Mouse (Mus musculus) T-cell, adult 2 months (primary cell): ENCODE data around the gene Tubgcp5.
"Not testable (repeated sequence)": the region's sequence is repeated elsewhere in the genome, so short reads cannot be mapped to it uniquely, and the experiment has no call there.

Source experiments
- DNase-seq: peaks from one replicate; pipeline ENCODE4 v3.0.0; 2022; ENCODE audit warnings: low spot score

Gene Tubgcp5

DNA sequence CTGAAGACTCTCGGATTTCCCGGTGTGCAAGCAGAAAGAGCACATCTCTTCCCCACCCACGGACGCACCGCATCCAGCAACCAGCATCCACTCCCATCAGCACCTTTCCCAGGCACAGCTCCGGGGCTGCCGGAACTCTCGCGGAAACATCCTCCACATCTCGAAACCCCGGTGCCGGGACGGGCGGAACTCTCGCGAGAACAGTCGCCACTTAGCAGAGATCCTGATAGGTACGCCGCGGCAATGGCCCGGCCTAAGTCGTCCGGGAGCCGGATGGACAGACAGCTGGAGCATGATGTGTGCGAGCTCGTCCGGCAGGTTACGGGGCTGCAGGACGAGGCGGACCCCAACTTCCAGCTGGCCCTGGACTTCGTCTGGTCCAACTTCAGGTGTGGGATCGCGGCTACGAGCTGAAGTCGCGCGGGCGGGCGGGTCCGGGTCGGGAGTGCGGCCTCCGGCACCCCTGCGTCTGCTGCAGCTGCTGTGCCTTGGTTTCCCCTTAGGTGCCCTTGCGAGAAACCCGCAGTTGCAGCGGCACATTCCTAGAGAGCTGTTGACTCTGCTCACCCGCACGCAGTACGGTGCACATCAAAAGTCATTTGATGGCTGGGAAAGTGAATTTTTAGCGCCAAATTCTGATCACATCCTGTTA is at the start of gene Tubgcp5:
Tubgcp5 (plus strand) TSS at position 203 of the 652 bp plus-strand sequence.
- DNase-seq = peak; percentile 96

DNA sequence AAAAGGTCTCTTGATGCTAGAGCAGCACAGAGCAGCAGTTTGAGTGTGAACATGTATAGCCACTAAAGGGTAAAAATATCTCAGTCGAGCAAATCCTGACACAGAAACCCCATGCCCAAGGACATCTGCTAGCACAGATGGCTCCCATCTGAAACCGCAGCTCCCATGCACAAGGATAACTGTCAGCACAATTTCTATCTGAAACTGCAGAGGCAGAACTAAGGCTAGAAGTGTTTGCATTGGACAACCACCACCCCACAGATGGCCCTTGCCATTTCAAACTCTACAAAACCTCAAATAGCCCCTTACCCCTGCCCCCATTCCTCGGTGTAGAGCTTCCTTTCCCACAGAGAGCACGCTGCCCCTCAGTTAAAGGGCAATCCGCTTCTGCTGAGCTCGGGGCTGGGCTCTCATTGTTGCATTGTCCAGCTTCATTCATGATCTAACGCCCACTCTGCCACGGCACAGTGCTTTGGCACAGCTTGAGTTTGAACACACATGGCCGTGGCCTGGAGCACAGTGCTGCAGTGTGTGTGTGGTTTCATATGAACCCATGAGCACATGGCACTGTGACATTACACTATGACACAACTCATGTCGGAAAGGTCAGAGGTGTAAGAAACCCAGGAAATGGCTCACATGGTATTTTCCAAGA is 49.3 kb upstream of the Tubgcp5 start:
- DNase-seq = no peak

DNA sequence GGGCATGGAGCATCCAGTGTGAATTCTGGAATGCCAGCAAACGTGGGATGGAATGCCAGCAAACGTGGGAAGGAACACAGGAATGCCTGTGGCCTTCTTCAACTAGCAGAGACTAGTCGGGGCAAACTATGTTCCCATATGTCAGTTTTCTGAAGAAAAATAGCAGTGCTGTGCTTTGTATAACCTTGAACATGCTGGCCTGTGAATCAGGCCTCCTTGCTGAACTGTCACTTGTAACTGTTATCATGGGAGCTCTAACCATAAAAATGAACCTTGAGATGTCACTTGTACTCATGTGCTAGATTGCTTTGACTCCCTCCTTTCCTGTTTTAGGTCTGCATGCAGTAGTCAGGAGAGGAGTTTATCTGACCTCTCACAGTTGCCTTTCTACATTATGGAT is 43.1 kb upstream of the Tubgcp5 start:
- no peak for DNase-seq

DNA sequence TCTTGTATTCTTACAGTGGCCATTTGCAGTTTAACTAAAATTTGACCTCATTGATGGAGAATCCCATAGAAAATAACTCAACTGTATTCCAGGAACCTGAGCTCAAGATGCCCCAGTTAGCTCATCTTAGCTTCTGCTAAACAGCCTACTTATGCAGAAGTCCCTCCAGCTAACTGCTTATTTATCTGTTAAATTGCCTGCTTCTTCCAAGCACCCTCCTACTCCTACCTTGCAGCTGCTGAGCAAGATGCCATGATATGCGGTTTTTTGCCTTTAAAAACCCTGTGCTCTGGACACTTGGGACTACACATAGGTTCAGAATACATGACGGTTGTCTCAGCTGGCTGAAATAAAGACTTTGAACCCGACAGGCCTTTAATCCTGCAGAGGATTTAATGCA is 34.6 kb upstream of the Tubgcp5 start:
- no peak for DNase-seq

DNA sequence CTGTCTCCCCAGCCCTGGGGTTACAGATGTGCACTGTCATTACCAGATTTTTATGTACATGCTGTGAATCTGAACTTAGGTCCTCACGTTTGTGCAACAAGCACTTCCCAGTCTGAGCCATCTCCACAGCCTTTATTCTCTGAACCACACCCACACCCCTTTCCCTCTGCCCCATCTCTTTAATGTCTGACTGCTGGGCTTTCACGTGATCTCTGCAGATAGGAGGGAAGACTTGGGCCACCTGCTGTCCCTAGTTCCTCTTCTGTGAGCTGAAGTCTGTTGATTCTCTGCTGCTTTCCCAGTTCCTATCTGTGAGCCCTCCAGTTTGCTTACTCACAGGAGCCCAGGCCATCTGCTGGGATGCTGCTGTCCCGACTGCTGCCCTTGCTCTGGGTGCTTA is 26.0 kb upstream of the Tubgcp5 start, which contains the start of gene Siglech:
Siglech (plus strand) TSS at position 253 of the 400 bp plus-strand sequence.
- no peak for DNase-seq

DNA sequence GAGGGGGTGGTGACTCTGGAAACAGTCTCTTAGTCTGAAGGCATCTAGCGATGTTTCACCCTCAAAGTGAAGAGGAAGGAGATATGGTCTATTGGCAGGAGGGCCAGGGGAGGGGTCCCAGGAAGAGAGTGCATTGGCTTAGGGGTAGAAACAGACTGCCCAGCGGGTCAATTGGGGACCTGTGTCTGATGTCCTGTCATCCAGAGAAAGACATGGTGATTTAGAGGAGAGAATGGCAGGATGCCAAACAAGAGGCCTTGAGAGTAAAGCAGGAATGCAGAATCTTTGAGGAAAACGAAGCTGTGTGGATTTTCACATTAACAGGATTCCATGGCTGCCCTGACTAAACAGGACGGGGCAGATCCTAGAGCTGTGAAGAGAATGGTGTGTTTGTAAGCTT is 13.9 kb upstream of the Tubgcp5 start:
- DNase-seq = no peak

DNA sequence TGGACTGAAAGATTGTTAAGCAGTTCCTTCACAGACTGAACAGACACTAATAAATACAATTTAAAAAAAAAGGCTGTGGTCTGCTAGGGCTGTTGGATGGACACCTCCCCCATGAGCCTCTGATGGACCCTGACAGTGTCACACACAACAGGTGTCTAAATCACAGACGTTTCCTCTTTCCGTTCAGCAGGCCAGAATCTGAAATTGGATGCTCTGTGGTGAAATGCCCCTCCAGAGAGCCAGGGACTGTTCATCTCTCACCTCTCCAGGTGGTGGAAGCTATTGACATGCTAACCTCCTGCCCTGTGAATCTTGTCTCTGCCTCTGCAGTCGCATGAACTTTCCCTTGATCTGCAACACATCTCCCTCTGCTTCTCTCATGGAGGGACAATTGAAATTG is 11.5 kb upstream of the Tubgcp5 start:
- no peak for DNase-seq

DNA sequence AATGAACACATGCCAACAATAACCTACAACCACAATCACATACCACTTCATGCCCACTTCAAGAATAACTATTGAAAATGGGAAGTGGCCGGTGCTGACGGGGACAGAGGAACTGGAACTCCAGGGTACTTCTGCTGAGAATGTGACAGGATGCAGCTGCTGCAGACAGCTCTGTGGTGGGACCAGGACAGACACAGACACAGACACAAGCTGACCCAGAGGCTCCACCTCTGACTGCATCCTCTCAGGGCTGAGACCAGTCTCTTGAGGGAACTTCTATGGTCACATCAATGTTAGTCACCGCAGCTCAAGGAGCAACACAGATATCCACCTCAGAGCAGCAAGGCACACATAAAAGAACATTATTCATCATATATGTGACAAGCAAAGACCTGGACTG is 9.4 kb upstream of the Tubgcp5 start:
- peak; percentile 1 for DNase-seq

DNA sequence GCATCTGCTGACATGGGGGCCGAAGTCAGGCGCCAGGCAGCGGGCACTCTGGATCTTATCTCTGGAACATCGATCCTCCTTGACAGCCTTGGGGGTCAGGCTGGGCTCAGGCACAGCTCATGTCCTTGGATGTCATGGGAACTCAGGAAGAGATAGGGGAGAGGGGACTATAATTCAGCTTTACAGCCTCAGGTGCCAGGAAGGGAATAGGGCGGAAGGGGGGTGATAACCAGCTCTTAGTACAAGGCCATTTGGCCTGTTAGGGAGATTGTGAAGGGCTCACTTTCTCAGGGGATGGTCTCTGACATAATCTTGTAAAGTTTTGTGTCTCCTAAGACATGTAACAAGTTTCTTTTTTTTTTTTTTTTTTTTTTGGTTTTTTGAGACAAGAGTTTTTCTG is 3.4 kb upstream of the Tubgcp5 start:
- DNase-seq = not testable (repeated sequence)

DNA sequence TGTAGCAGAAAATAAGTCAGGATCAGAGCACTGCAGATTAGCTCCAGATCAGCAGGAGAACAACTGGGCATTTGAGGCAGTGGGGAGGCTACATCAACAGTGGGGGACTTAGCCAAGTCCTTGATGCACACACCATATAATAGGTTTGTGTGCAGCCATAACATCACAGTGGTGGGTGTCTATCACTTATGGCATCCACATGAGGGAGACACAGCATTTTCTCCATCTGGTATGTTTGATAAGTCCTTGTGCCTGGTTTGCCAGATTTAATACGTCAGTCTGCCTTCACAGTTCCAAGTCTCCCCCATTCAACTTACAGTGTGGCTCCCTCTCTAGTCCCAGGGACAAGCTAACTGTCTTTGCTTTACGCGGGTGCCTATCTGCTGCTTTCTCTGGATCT is 1.7 kb upstream of the Tubgcp5 start:
- no peak for DNase-seq

DNA sequence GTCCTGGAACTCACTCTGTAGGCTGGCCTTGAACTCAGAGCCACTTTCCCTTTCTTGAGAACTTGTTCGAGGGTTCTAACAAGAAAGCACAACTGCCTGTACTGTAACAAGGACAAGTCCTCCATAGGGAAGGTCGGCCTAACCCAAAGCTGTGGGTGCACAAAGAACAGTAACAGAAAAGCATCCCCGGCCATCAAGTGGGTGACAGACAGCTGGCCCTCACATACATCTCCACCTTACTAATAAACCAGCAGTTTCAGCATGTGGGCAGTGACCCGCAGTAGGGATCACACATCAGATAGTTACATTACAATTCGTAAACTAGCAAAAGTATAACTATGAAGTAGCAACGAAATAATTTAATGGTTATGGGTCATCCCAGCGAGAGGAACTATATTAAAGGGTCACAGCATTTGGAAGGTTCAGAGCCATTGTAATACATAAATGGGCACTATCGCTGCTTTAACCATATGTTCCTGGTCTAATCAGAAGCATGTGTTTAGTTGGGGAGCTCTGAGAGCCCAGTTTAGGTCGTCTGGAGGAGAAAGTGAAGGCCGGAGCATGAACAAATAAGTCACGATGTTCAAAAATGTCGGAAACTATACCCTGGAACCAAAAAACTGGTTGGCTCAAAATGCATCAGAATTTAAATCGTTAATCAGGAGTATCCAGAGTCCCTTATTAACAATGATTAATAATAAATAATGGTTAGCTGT is 560 bp upstream of the Tubgcp5 start:
- DNase-seq = no peak

DNA sequence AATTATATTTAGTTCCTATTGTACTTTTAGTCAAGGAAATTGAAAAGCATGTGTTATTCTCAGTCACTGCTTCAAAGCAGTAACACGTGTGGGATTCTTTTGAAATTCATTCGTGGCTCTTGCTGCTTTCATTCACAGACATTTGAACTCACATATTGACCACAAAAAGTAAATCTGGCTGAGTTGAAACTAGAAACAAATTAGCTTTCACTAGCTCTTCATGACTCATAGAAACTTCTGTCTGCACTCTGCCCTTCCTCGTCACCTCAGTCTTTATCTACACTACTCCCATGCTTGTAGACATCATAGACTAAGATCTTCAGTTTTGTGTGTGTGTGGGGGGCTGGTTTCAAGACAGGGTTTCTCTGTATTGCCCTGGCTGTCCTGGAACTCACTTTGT is 6.0 kb downstream of the Tubgcp5 start:
- no peak for DNase-seq

DNA sequence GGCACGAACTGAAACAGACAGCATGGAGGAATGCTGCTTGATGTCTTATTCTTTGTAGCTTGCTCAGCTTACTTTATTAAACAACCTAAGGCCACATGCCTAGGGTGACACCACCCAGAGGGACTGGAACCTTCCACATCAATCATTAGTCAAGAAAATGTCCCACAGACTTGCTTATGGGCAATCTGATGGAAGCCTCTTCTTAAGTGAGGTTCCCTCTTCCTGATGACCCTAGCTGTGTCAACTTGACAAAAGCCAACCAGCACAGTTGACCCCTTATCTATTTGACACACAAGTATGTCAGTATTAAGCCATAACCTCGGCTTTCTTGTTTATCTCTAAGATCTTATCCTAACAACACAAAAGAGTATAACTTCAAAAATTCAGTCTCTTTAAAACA is 16.0 kb downstream of the Tubgcp5 start:
- DNase-seq = no peak

DNA sequence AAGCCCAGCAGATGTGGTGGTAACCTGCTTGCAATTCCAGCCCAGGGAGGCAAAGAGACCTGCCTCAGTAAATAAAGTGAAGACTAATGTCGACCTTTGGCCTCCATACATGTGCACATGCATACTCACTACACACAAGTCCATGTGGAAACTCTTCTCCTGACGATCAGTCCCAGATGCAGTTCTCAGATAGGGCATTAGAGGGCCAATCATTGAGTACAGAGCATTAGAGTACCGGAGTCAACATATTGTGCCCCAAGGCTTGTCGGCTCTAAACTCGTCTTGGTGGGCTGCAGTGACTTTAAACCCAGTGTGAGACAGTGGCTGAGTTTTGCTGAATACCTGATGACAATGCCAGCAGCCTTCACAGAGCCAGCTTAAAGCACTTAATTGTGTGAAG is 30.5 kb downstream of the Tubgcp5 start:
- DNase-seq = no peak

DNA sequence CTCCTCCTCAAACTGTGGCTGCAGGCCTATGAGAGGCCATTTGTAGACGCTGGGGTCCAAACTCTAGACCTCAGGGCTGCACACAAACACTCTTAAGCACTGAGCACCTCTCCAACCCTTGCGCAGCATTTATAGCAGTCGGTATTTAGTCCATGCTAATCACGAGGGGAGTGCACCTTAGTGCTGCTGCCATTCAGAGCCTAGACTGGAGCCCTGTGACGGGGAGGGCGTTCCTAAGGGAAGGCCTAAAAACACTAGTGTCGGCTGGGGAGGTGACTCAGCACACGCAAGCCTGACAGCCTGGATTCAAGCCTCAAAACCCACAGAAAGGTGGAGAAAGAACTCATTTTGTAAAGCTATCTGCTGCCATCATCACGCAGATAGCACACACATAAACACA is 33.6 kb downstream of the Tubgcp5 start:
- DNase-seq = no peak

DNA sequence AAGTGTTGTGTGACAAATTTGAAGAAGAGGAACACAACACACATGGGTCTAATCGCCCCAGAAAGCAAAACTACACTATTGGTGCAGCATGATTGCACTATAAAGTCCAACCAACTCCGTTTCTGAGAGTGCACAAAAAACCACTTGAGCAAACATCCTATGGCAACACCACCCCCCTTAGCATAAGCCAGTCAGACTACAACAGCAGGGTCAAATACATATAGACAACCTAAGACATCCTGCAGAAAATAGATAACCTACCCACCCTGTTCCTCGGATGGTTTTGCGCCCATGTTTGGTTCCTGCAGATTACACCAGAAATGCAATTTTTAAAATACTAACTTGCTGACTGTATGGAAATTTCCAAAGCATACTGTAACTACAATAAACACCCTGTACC is 42.9 kb downstream of the Tubgcp5 start:
- DNase-seq = no peak

DNA sequence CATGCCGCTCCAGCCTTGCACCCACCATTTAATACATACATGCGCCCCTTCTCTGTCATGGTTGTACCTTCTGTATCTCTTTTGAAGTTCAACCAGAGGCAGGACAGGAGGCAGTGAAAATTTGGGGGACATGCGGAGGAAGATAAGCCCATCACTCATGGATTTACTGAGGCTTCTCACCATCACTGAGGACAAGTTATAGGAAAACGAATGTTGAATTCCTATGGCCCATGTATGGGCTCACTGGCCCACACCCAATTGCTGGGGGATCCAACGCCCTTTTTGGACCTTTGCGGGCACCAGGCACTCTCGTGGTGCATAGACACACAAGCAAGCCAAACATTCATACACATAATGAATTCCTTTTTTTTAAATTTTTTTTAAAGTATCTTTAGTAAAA is 47.5 kb downstream of the Tubgcp5 start, which contains the start of gene Cyfip1:
Cyfip1 (plus strand) TSS at position 301 of the 400 bp plus-strand sequence.
- no peak for DNase-seq

DNA sequence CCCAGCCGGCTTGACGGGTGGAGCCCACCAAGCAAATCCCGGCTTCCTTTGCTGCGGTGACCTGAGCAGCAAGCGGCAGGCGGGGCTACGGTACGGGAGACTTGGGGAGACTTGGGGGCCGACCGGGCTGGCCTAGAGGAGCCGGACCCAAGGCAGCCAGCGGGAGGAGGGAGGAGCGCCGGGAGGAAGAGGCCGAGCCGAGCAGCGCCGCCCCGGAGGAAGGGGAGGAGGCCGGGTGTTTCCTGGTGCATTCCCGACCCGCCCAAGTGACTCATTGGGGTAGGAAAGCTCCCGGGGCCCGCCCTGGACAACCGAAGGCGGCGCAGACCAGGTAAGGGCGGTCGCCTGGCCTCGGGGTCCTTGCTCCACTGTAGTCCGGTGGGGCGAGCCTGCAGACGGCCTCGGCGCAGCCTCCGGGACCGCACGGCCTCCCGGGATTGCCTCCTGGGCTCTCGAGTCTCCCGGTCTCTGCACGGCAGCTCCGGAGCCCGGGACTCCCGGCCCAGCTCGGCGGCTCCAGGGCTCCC is 48.1 kb downstream of the Tubgcp5 start:
- DNase-seq = peak; percentile 26

DNA sequence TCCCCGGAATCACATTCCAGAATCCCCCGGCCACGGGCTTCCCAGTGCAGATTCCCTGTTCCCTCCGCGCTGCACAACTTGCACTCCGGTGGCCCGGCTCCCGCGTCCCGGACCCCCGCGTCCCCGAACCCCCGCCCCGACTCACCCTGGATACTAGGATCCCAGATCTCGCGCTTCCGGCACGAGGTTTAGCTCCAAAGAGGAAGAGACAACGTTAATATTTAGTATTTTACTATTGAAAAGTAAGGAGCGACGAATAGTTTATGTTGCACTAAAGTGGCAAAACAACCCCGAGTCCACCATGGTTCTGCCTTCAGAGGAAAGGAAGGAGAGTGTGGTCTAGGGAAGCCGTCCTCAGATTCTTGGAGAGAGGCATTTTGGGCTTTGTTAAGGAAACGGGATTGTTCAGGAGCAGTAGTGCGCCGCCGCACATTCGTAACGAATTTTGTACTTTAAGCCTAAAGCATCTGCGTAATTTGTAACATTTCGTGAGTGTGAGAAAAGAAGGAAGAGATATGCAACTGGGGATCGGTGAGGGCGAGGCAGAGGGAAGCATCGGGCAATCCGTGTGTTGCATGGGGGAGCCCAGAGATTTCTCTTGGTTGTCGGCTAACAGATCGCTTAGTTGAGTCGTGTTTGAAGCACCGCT is 48.7 kb downstream of the Tubgcp5 start:
- DNase-seq = no peak

DNA sequence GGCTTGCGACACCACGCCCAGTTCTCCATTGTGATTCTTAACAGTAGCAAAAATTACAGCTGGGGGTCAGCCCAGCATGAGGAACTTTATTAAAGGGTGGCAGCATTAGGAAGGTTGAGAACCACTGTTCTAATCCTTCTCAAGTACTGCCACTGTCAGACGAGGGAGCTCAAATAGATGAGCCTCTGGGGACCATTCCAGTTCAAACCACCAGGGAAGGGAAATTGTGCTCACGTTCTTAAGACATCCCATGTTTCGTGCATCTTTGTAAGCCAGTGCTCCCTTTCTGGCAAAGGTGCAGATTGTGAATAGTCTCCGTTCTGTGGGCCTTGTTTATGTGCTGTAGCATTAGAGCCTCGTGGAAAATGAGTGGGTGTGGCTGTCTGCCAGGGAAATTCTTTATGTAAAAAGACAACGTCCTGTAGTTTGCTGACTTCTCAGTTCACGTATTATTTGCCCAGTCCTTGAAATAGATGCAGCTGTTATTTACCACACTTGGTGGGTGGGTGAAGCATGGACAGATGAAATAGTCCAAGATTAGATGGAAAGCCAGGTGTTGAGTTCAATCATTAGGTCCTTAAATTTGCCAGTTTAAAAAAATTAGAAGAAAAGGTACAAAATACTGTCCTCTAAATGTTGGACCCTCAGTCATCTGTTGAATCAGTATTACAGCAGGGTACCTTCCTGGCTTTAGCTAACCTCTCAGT is 52.8 kb downstream of the Tubgcp5 start:
- no peak for DNase-seq

DNA sequence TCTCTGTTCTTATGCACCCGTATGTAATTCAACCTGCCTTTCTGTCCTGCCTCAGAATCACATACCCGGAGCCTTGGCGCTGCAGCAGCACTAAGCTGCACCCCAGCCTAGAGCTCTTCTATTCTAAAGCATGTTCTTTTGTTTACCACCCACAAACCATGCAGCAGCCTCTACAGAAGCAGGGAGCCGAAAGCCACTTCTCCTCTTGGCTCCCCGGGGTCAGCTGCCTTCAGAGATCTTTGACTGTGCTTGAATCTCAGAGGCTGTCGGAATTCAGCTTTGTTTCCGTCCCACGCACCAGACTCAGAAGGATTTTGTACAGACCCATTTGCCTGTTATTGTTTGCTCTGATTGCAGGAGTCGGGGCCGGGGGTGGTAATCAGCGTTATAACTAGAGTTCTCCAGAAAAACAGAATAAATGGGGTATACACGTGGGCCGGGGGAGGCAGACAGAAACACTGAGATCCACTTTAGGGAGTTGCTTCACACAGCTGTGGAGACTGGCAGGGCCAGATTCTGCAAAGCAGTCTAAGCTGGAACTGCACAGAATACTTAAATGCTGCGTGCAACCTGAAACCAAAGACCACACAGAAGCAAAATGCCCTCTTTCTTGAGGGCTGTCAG is 56.1 kb downstream of the Tubgcp5 start:
- no peak for DNase-seq
